Mouse (Mus musculus) liver, adult 2 months (tissue): ENCODE results near the gene Ppp6c. TPM values are rescaled to one million over a fixed set of nuclear protein-coding genes. Genes with fewer than 3 reads are reported as not detected.
A peak's percentile ranks its signal among the peaks of the same experiment; 100 is the strongest.

Experiments
- DNase-seq: peaks from one replicate; pipeline ENCODE4 v3.0.0-alpha.2; 2011; ENCODE audit warnings: low read depth, low spot score; ENCODE audit errors: extremely low read depth
- H3K27ac ChIP-seq: fragments of 200-500 bp; replicated peaks from 2 replicates; pipeline ENCODE4 v1.5.1; 2012; ENCODE audit warnings: low read depth, mild to moderate bottlenecking, control low read depth, inconsistent platforms, low read length; ENCODE audit not compliant: insufficient read depth
- H3K27me3 ChIP-seq: fragments of 200-500 bp; 2 replicates; pipeline ENCODE4 v1.6.1; 2012; ENCODE audit warnings: mild to moderate bottlenecking, moderate library complexity, low read length, inconsistent platforms; ENCODE audit not compliant: control insufficient read depth, insufficient read depth
- H3K36me3 ChIP-seq: fragments of 200-500 bp; 2 replicates; pipeline ENCODE4 v1.6.1; 2012; ENCODE audit warnings: low read length, inconsistent platforms; ENCODE audit not compliant: control insufficient read depth, insufficient read depth
- H3K4me1 ChIP-seq: fragments of 200-500 bp; 2 replicates; pipeline ENCODE4 v1.6.1; 2011; ENCODE audit warnings: low read length; ENCODE audit not compliant: control insufficient read depth, insufficient read depth
- H3K4me3 ChIP-seq: fragments of 200-500 bp; 2 replicates; pipeline ENCODE4 v1.5.1; 2011; ENCODE audit warnings: low read depth, mild to moderate bottlenecking, control low read depth, low read length, moderate library complexity; ENCODE audit not compliant: insufficient read depth
- H3K79me2 ChIP-seq: fragments of 200-500 bp; 2 replicates; pipeline ENCODE4 v1.6.1; 2012; ENCODE audit warnings: inconsistent platforms, mild to moderate bottlenecking, low read length, moderate library complexity; ENCODE audit not compliant: control insufficient read depth, insufficient read depth
- H3K9ac ChIP-seq: fragments of 200-500 bp; 2 replicates; pipeline ENCODE4 v1.6.1; 2012; ENCODE audit warnings: low read depth, mild to moderate bottlenecking, control low read depth, inconsistent platforms, low read length
- CTCF ChIP-seq: fragments of 200-500 bp; IDR thresholded peaks from 2 replicates; pipeline ENCODE4 v1.5.1; 2011; ENCODE audit warnings: low read depth, low read length, control low read depth
- POLR2A ChIP-seq: fragments of 200-500 bp; IDR thresholded peaks from 2 replicates; pipeline ENCODE4 v1.6.1; 2011; ENCODE audit warnings: low read length, control low read depth; ENCODE audit not compliant: insufficient read depth; ENCODE audit errors: extremely low read depth
- WGBS: fragments of 180-500 bp; shearing (Covaris S2); methylation state at CpG from one replicate; pipeline ENCODE4 v1.1.7; 2018; 5-methylcytosine and 5-hydroxymethylcytosine counted together
- polyA plus RNA-seq: library from polyadenylated mRNA; depleted of rRNA; stranded (reverse); fragments of >200 nt; gene quantifications from 2 replicates; pipeline ENCODE4 v1.2.3, GENCODE M21; 2012; rRNA removed
- total RNA-seq: library from RNA; depleted of rRNA; stranded (reverse); fragments of >200 nt; gene quantifications from 2 replicates; pipeline ENCODE4 v1.2.3, GENCODE M21; 2014; rRNA removed

Gene Ppp6c
- total and polyA plus RNA-seq, 2 experiments: 16.3 to 22.4 TPM

DNA sequence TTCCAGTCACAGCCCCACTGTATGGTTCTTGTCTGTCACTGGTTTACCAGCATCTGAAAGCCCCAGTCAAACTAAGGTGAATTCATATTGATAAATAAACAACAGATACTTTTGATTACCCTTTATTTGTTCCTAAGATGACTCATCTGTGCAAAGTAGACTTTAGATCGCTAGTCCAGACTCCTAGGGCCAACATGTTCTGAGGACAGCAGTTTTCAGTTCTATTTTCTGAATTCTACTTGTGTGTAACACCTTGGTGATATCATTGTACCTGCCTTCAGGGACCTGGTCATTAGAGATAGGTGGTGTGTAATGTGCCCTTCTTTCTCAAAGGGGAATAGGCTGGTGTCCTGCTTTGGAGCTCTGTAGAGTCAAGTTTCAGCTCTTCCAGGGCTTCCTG lies 65.3 kb downstream of the Ppp6c start:
- 22% methylated on average over 1 of the region's 1 CpGs for WGBS

DNA sequence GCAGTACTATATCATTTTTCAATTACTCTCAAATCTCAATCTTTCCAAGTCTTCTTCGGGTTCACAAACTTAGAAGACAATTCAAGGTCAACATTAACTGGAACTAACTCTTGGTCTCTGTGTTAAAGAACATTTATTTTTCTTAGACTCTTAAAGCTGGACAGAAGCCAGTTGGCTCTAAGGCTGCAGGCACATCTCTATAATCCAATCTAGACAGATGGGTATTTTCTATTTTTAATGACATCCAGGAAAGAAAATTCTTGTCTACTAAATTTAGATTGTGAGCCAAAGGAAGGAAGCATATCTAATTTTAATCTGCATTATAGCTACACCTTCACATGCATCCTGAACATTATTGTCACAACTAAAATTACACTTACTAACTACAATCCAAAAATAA lies 68.3 kb downstream of the Ppp6c start:
- Histone ChIP-seq H3K27ac (no peak overlapping the region), H3K36me3 (no peaks in the 10 kb centered on the region), H3K4me1 (no peaks in the 10 kb centered on the region; the same call in 1 of the 2 replicates), H3K4me3 (no peak overlapping the region), H3K27me3 (no peaks in the 10 kb centered on the region), H3K79me2 (no peaks in the 10 kb centered on the region), H3K9ac (no peak overlapping the region)
- WGBS: 76% methylated on average over 1 of the region's 1 CpGs
- no peak for TF ChIP-seq CTCF
- no peak for TF ChIP-seq POLR2A
- DNase-seq: no peak

More for the DNA sequence above, 65.3 kb downstream of the Ppp6c start:
- Histone ChIP-seq H3K79me2 (no peaks in the 10 kb centered on the region), H3K4me1 (no peaks in the 10 kb centered on the region; the same call in 1 of the 2 replicates), H3K4me3 (no peak overlapping the region), H3K27ac (no peak overlapping the region), H3K36me3 (no peaks in the 10 kb centered on the region), H3K9ac (no peak overlapping the region), H3K27me3 (no peaks in the 10 kb centered on the region)
- peak; percentile 46 for DNase-seq
- TF ChIP-seq POLR2A (no peak), CTCF (no peak)

DNA sequence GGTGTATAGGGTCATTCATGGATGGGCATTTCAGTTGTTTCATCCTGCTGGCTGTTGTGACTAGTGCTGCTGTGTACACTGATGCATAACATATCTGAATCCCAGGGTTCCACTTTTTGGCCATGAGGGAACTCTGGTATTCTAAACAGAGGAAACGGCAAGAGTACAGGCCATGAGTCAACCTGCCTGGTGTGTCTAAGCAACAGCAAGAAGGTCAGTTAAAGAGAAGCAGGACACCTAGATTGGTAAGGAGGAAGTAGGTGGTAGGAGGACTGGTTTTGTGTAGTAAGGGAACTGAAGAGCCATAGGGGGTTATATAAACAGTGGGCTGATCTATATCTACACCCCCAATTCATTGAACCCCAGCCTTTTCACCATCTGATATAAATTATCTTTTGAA lies 69.4 kb downstream of the Ppp6c start:
- Histone ChIP-seq H3K4me3 (no peak overlapping the region), H3K36me3 (no peaks in the 10 kb centered on the region), H3K4me1 (no peaks in the 10 kb centered on the region; the same call in 1 of the 2 replicates), H3K27me3 (no peaks in the 10 kb centered on the region), H3K27ac (no peak overlapping the region), H3K79me2 (no peaks in the 10 kb centered on the region), H3K9ac (no peak overlapping the region)
- no peak for TF ChIP-seq CTCF
- DNase-seq: no peak
- WGBS: 94% methylated on average over 1 of the region's 1 CpGs

DNA sequence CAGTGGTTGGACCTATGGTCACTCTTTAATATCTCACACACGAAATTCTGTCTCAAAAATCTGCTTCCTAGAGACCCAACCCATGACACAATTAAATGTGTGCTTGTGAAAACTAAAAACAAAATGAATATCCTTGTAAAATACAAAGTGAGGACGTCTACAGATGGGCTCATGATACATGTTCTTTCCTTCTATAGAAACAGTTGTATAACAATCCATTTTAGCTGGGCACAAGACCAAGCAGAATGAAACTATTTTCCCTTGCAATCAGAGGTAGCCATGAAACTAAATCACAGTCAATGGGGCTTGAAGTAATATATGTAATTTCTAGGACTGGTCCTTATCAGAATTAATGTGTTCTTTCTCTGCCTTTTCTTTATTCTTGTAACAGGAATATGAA lies 75.3 kb downstream of the Ppp6c start:
- TF ChIP-seq CTCF: no peak
- TF ChIP-seq POLR2A: no peak
- Histone ChIP-seq H3K36me3 (no peaks in the 10 kb centered on the region), H3K9ac (no peak overlapping the region), H3K27ac (no peak overlapping the region), H3K4me1 (no peaks in the 10 kb centered on the region; the same call in 1 of the 2 replicates), H3K27me3 (no peaks in the 10 kb centered on the region), H3K79me2 (no peaks in the 10 kb centered on the region), H3K4me3 (no peak overlapping the region)
- WGBS: 76% methylated on average over 2 of the region's 2 CpGs
- no peak for DNase-seq

DNA sequence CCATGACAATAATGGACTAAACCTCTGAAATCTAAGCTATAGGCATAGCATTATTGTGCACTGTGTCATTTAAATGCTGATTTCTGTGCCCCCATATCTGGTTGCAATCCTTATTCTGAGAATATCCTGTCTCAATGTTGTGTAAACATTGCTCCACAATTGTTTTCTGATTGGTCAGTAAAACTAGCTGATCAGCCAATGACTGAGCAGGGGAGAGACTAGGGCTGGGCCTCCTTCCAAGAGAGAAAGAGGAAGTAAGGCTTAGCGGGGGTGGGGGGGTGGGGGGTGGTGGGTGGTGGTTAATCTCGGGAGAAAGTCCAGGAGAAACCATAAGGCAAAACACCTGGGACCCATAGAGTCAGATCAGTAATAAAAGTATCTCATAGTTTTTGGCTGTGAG lies 78.2 kb downstream of the Ppp6c start:
- H3K36me3 ChIP-seq: no peaks in the 10 kb centered on the region; the same call in 1 of the 2 replicates
- TF ChIP-seq CTCF (no peak), POLR2A (no peak)
- H3K79me2 ChIP-seq: no peaks in the 10 kb centered on the region
- no peaks in the 10 kb centered on the region for H3K27me3 ChIP-seq
- no peak overlapping the region for H3K27ac ChIP-seq
- H3K4me3 ChIP-seq: no peak overlapping the region
- WGBS: 59% methylated on average over 2 of the region's 2 CpGs
- DNase-seq: peak; percentile 41
- no peaks in the 10 kb centered on the region for H3K4me1 ChIP-seq
- no peak overlapping the region for H3K9ac ChIP-seq

DNA sequence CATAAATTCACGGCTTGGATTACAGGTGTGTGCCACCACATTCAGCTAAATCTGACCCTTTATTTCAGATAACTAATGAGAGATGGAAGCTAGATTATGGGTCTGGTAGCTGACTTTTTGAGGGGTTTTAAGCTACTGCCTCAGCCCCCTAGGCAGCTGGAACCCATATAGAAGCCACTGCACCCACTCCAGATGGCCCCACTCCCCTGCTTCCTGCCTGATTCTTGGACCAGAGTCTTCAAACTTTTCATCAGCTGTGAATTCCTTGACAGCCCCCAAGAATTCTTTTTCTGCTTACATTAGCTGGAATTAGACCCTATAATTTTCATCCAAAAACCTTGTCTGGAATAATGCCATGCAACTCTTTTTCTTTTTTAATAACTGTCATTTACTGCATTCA lies 79.8 kb downstream of the Ppp6c start:
- no peak overlapping the region for H3K9ac ChIP-seq
- no peaks in the 10 kb centered on the region for H3K79me2 ChIP-seq
- no peaks in the 10 kb centered on the region for H3K27me3 ChIP-seq
- no peak overlapping the region for H3K4me3 ChIP-seq
- H3K36me3 ChIP-seq: no peaks in the 10 kb centered on the region; the same call in 1 of the 2 replicates
- 97% methylated on average over 1 of the region's 1 CpGs for WGBS
- no peak for DNase-seq
- TF ChIP-seq CTCF: no peak
- TF ChIP-seq POLR2A: no peak
- H3K27ac ChIP-seq: no peak overlapping the region
- no peaks in the 10 kb centered on the region for H3K4me1 ChIP-seq

Other genes with a start within 250 kb of the Ppp6c start
- 0.55 and 0.67 TPM in 2 replicates for gene Wdr38, start 229.0 kb downstream of the Ppp6c start, total RNA-seq
- gene Wdr38, start 229.0 kb downstream of the Ppp6c start, polyA plus RNA-seq: 0.34 TPM in 2 replicates
- gene Arpc5l, start 221.1 kb downstream of the Ppp6c start, total RNA-seq: 41.2 and 45.1 TPM in 2 replicates
- gene Arpc5l, start 221.1 kb downstream of the Ppp6c start, polyA plus RNA-seq: 21.3 and 25.7 TPM in 2 replicates
- 179 and 183 TPM in 2 replicates for gene Rpl35, start 220.8 kb downstream of the Ppp6c start, total RNA-seq
- gene Rpl35, start 220.8 kb downstream of the Ppp6c start, polyA plus RNA-seq: 56.9 and 60.6 TPM in 2 replicates
- 15.4 and 19.1 TPM in 2 replicates for gene Golga1, start 160.9 kb downstream of the Ppp6c start, total RNA-seq
- 4.2 and 7.1 TPM in 2 replicates for gene Golga1, start 160.9 kb downstream of the Ppp6c start, polyA plus RNA-seq
- 3.4 and 4.7 TPM in 2 replicates for gene Scai, start 35.7 kb downstream of the Ppp6c start, total RNA-seq
- 0.17 and 0.28 TPM in 2 replicates for gene Scai, start 35.7 kb downstream of the Ppp6c start, polyA plus RNA-seq